Mouse (Mus musculus) neutrophil, adult 59 days (primary cell): ENCODE measurements around the gene Tsc22d4. TPM values are rescaled to one million over a fixed set of nuclear protein-coding genes. Genes with fewer than 3 reads are reported as not detected.

Experiments
- total RNA-seq, 2 experiments: library from RNA; stranded (reverse); gene quantifications; 1 replicate in 1 of 2; 2 replicates in 1 of 2; pipeline ENCODE4 v1.2.4; 2023

Gene Tsc22d4
- total RNA-seq: 100 to 1,000 TPM; 304 to 318 TPM

DNA sequence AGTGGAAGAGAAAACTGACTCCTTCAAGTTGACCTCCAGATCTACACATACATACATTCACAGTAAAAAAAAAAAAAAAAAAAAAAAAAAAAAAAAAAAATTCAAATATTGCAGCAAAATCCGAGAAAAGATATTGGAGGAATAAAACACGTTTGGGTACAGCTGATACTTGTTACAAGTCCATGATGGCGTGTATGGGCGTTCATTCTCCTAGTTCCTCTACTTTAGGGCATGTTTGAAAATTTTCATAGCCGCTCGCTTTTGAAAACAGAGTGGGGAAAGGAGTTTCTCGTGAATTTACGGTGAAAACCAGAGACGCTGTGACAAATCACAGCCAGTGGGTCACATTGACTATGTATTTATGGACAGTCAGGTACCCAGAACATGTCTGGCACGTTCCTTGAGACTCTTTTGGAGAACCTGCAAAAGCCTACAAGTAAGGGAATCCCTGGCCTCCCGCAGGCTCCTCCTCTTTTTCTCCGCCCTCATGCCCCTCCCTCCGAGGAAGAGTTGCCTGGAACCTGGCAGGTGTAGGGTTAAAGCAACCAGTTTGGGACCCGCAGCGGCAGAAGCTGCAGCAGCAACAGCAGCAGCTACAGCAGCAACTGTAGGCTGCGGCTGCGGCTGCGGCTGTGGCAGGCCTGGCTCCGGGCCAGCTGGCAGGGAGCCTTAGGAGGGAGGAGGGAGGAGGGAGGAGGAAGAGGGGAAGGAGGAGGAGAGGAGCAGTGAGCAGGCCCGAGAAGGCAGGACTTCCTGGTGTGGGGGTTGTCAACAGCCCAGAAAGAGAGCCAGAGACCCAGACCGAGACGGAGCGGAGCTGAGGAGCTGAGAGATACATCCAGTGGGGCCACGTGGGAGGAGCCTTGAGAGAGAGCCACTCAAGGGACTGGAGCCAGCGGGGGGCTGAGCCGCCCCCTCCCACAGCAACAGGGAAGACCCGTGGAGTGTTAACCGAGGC, at the start of gene Tsc22d4:
Tsc22d4 (plus strand) TSS at position 517 of the 958 bp plus-strand sequence.

DNA sequence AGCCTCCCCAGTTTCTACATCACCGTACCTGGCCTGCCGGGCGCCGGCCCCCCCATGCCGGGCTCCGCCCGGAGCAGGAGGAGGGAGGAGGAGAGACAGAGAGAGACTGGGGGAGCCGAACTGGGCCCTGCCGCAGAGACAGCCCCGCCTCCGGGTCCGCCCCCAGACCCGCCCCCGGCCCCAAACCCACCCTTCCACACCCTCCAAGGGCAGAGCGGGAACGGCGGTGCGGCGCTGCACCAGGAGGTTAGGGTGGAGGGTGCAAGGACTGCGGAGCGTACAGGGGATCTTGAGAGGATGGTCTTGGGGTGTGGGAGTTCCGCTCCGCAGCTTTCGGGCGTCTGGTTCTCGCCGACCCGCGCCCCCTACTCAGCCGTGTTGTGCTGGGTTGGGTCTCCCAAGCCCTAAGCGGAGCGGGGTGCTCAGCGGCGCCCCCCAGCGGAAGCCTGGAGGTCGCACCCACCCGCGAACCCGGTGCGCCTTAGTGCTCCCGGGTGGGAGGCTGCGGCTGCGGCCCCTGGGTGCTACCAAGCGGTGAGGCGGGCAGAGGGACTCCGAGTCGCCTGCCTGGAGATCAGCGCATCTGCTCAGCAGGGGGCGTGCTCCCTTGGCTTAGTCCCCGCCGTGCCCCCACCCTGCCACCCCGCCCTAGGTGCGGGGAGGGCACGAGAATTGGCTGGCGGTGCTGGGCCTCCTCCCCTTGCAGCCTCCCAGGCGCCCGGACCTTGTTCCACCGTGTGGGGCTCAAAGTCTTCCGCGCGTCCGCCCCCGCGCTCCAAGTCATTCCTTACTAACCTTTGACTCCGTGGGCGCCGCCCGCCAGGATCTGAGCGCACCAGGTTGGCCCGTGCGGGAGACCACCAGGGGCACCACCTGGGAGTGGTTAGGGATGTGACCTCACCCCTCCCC, 4.3 kb upstream of the Tsc22d4 start, which contains the start of gene Nyap1:
Nyap1 (minus strand) TSS at position 585 of the 909 bp plus-strand sequence.

DNA sequence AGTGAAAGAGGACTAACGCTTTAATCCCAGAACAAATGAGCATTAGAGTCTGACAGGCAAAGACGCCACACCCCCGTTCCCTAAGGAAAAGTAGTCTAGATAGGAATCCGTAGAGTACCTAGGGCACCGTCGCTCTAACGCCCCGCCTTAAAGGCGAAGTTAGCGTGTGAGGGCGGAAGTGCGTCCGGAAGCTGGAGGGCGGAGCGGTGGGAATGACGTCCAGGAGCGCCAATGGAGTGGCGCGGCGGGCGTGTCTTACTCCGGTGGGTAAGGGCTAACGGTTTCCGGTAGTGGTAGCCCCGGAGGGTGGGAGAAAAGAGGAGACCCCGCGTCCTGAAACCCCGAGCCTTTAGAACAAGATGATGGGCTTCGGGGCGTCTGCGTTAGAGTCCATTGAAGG, 33.1 kb downstream of the Tsc22d4 start, which contains the start of gene Ppp1r35:
Ppp1r35 (plus strand) TSS at position 215 of the 400 bp plus-strand sequence.

DNA sequence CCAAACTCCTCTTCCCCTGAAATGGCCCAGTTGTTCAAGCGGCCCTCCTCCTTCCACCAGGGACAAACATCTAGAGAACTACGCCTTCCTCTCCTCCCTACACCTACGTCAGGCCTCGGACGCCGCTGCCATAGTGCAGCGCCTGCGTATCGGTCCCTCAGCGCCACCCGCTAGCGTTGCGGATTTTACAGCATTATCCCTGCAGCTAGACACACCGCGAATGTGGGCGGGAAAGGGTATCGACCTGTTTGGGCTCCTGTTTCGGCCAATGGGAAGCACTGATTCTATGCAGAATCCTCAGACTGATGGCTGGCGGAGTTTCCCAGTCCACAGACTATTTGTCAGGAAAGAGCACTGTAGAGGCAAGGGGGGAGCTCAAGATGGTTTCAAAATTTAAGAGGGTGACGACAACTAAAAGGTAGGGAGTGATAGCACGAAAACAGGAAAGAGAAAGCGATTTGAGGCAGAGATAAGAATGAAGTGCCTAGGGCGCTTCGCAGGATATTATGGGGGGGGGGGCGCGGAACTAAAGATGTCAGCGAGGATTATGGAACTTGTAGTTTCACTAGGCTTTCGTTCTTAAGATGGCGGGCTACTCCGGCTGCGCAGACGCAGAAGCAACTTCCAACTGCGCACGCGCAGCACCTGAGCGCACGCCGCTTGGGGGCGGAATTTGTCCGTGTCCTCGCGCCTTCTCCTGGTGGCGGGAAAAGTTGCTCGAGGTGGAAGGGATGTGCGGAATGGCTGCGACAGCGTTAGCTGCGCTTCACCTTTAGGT, 41.8 kb downstream of the Tsc22d4 start, which contains the start of the genes Mepce and Zcwpw1:
Mepce (minus strand) TSS at position 505 of the 778 bp plus-strand sequence.
Zcwpw1 (plus strand) TSS at position 648 of the 778 bp plus-strand sequence.

Other genes starting within 250 kb of the Tsc22d4 start
- gene Pop7, start 243.2 kb upstream of the Tsc22d4 start, total RNA-seq: 10 to 100 TPM; 13.8 to 20.5 TPM
- gene Gigyf1, start 227.2 kb upstream of the Tsc22d4 start, total RNA-seq: 10 to 100 TPM; 45.4 to 47.4 TPM
- gene Epo, start 212.5 kb upstream of the Tsc22d4 start, total RNA-seq: not detected
- gene Gnb2, start 212.2 kb upstream of the Tsc22d4 start, total RNA-seq: 100 to 1,000 TPM; 919 to 975 TPM
- gene Actl6b, start 192.2 kb upstream of the Tsc22d4 start, total RNA-seq: not detected
- 1 to 10 TPM; 3.9 to 5.5 TPM for gene Tfr2, start 175.9 kb upstream of the Tsc22d4 start, total RNA-seq
- gene Mospd3, start 144.7 kb upstream of the Tsc22d4 start, total RNA-seq: 10 to 100 TPM; 47.6 to 59.4 TPM
- gene Pcolce, start 131.9 kb upstream of the Tsc22d4 start, total RNA-seq: under 1 TPM; 0.58 to 0.62 TPM
- under 1 TPM; 0.22 to 0.38 TPM for gene Fbxo24, start 116.7 kb upstream of the Tsc22d4 start, total RNA-seq
- gene Lrch4, start 116.6 kb upstream of the Tsc22d4 start, total RNA-seq: 100 to 1,000 TPM; 231 to 234 TPM
- gene Gm20605, start 116.6 kb upstream of the Tsc22d4 start, total RNA-seq: 10 to 100 TPM; 43.2 to 44.0 TPM
- 10 to 100 TPM; 63.8 to 70.2 TPM for gene Sap25, start 104.4 kb upstream of the Tsc22d4 start, total RNA-seq
- gene Irs3, start 100.0 kb upstream of the Tsc22d4 start, total RNA-seq: under 1 TPM in 1 of 2 experiments, not detected in 1; 0.33 TPM
- gene Agfg2, start 61.0 kb upstream of the Tsc22d4 start, total RNA-seq: 10 to 100 TPM; 24.1 to 25.5 TPM
- gene Nyap1, start 4.1 kb upstream of the Tsc22d4 start, total RNA-seq: 1 to 10 TPM in 1 of 2 experiments, under 1 TPM in 1; 0.60 to 1.1 TPM
- gene Ppp1r35, start 33.1 kb downstream of the Tsc22d4 start, total RNA-seq: 10 to 100 TPM; 29.2 to 34.9 TPM
- gene Mepce, start 41.9 kb downstream of the Tsc22d4 start, total RNA-seq: 10 to 100 TPM; 32.5 to 35.7 TPM
- gene Zcwpw1, start 42.1 kb downstream of the Tsc22d4 start, total RNA-seq: 1 to 10 TPM; 2.8 to 3.3 TPM
- gene Pilra, start 90.6 kb downstream of the Tsc22d4 start, total RNA-seq: 100 to 1,000 TPM; 361 to 394 TPM
- 100 to 1,000 TPM; 203 to 212 TPM for gene Pilrb1, start 112.4 kb downstream of the Tsc22d4 start, total RNA-seq
- 100 to 1,000 TPM; 258 to 269 TPM for gene Pilrb2, start 126.1 kb downstream of the Tsc22d4 start, total RNA-seq
- gene Cyp3a13, start 175.9 kb downstream of the Tsc22d4 start, total RNA-seq: not detected
- not detected for gene Gjc3, start 217.4 kb downstream of the Tsc22d4 start, total RNA-seq
- gene Azgp1, start 235.8 kb downstream of the Tsc22d4 start, total RNA-seq: under 1 TPM; 0.64 to 0.91 TPM